Mouse (Mus musculus): Measurements from ENCODE around the gene Ank. TPM values are rescaled to one million over a fixed set of nuclear protein-coding genes. Genes with fewer than 3 reads are reported as not detected.

Ank gene
- total and polyA plus RNA-seq, 2 experiments from 2014 or later: 15.8 to 28.4 TPM

DNA sequence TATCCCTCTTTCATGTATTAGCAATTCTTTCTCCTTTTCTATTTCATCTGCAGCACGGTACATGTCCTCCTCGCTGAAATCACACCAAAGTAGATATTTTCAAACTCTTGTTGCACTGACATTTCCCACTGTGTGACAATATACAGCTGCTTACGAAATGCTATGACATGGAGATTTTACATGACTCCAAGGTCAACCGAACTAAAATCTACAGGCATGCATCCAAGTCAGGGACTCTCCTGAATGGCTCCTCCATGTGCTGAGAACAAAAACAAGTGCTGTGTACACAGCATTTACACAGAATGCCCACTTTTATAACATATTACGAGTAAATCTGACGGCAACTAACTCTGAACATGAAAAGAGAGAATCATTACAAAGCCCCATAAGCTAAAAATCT lies 156.8 kb downstream of the Ank start:
- H3K36me3 ChIP-seq (ENCODE audit: insufficient read depth, low read length): peaks cover 14% of the 10 kb centered on the region
- DNase-seq (ENCODE audit: low spot score) (no peak), ATAC-seq (ENCODE audit: low FRiP score) (no peak)
- no peaks in the 10 kb centered on the region for H3K27me3 ChIP-seq (ENCODE audit: insufficient read depth, low read length)
- TF ChIP-seq CTCF (IDR thresholded peaks at IDR 0.05): no peak
- WGBS: 95% methylated on average over 6 of the region's 6 CpGs
- H3K9ac ChIP-seq (replicated peaks; ENCODE audit: low read length, poor library complexity, severe bottlenecking): no peak overlapping the region
- H3K9me3 ChIP-seq (ENCODE audit: low read length): no peaks in the 10 kb centered on the region
- H3K27ac ChIP-seq (ENCODE audit: low read depth, low read length): no peak overlapping the region
- H3K4me3 ChIP-seq (ENCODE audit: low read depth, low read length): no peak overlapping the region
- no peak overlapping the region for H3K4me2 ChIP-seq (ENCODE audit: low read depth, low read length, poor library complexity, severe bottlenecking)
- H3K4me1 ChIP-seq (ENCODE audit: insufficient read depth, low read length): no peaks in the 10 kb centered on the region

DNA sequence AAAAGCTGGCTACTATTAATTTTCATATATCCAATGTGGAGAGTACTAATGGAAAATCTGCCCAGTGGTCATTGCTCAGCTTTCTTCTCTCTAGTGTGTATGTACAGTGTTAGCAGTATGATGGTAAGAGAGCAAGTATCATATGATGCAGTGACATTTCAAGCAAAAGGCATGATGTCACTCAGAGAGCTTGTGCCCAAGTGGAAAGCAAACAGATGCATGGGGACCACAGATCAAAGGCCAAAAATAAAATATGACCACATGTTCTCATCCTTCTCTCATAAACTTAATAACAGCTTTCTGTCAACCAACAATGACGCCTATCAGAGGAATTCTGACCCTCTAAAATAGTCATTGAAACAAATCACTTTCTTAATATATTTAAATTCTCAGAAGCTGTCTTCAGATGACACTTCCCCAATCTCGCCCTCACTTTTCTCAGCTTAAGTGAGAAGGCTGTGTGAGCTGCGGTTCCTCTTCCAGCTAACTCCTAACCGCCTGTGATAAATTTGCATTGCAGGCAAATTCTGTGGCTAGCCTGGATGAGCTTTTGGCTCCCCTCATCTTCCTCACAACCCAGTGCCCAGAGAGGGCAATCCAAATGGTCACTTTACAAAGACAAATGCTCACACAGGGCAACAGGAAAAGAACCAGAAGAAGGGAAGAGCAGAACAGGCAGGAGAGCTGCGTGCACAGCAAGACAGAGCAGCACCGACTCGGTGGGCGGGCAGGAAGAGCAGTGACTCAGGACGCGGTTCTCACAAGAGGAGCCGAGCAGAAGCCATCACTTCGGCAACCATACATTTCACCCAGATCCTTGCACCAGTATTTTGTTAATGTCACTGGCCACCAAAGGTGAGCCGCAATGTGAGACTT lies 158.8 kb downstream of the Ank start:
- ATAC-seq (ENCODE audit: low FRiP score) (no peak), DNase-seq (ENCODE audit: low spot score) (no peak)
- no peak overlapping the region for H3K4me2 ChIP-seq (ENCODE audit: low read depth, low read length, poor library complexity, severe bottlenecking)
- peaks cover 11% of the 10 kb centered on the region; the same call in 1 of the 2 replicates for H3K4me1 ChIP-seq (ENCODE audit: insufficient read depth, low read length)
- no peak overlapping the region for H3K4me3 ChIP-seq (ENCODE audit: low read depth, low read length)
- H3K9me3 ChIP-seq (ENCODE audit: low read length): no peaks in the 10 kb centered on the region
- WGBS: 95% methylated on average over 13 of the region's 13 CpGs
- H3K9ac ChIP-seq (replicated peaks; ENCODE audit: low read length, poor library complexity, severe bottlenecking): no peak overlapping the region
- no peaks in the 10 kb centered on the region for H3K27me3 ChIP-seq (ENCODE audit: insufficient read depth, low read length)
- H3K36me3 ChIP-seq (ENCODE audit: insufficient read depth, low read length): peaks cover 13% of the 10 kb centered on the region
- H3K27ac ChIP-seq (ENCODE audit: low read depth, low read length): no peak overlapping the region
- TF ChIP-seq CTCF (IDR thresholded peaks at IDR 0.05): no peak

DNA sequence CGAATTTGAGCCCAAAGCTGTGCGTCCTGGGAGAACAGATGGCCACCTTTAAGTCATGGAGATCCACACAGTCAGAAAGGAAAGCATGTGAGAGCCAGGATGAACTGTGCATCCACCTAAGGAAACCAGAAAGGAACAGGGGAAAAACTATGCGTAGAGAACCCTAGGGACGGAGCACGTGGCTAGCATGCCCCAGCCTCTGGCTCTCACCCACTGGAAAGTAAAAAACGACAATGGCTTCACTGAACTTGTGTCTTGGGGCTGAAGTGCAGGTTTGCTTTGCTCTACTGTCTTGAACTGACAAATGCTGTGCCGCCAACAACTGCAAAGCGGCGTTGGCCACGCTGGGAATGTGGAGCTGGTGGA lies 159.4 kb downstream of the Ank start:
- H3K27me3 ChIP-seq (ENCODE audit: insufficient read depth, low read length): no peaks in the 10 kb centered on the region
- no peak overlapping the region for H3K4me2 ChIP-seq (ENCODE audit: low read depth, low read length, poor library complexity, severe bottlenecking)
- DNase-seq (ENCODE audit: low spot score) (no peak), ATAC-seq (ENCODE audit: low FRiP score) (no peak)
- TF ChIP-seq CTCF (IDR thresholded peaks at IDR 0.05): no peak
- H3K36me3 ChIP-seq (ENCODE audit: insufficient read depth, low read length): peaks cover 13% of the 10 kb centered on the region
- H3K4me3 ChIP-seq (ENCODE audit: low read depth, low read length): no peak overlapping the region
- 88% methylated on average over 10 of the region's 10 CpGs for WGBS
- H3K27ac ChIP-seq (ENCODE audit: low read depth, low read length): no peak overlapping the region
- no peaks in the 10 kb centered on the region for H3K9me3 ChIP-seq (ENCODE audit: low read length)
- H3K4me1 ChIP-seq (ENCODE audit: insufficient read depth, low read length): peaks cover 11% of the 10 kb centered on the region; the same call in 1 of the 2 replicates
- H3K9ac ChIP-seq (replicated peaks; ENCODE audit: low read length, poor library complexity, severe bottlenecking): no peak overlapping the region

DNA sequence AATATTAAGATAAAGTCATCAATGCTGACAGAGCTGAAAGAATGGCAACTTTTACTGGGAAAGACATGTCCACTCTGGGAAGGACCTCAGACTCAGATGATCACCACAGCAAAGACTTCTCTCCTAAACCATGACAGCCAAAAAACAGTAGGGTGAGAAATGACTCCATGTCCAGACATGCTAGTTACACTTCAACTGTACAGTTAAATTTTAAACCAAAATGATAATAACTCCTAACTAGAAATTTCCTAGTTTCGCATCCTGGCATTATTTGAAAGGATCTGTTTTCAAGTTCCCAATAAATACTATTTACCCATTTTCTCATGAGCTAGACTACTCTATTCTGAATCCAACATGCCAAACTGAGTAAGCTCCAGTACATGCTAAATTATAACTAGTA lies 159.8 kb downstream of the Ank start:
- Histone ChIP-seq H3K27me3 (ENCODE audit: insufficient read depth, low read length) (no peaks in the 10 kb centered on the region), H3K9ac (replicated peaks; ENCODE audit: low read length, poor library complexity, severe bottlenecking) (no peak overlapping the region), H3K4me3 (ENCODE audit: low read depth, low read length) (no peak overlapping the region), H3K9me3 (ENCODE audit: low read length) (no peaks in the 10 kb centered on the region), H3K4me2 (ENCODE audit: low read depth, low read length, poor library complexity, severe bottlenecking) (no peak overlapping the region), H3K27ac (ENCODE audit: low read depth, low read length) (no peak overlapping the region), H3K4me1 (ENCODE audit: insufficient read depth, low read length) (peaks cover 14% of the 10 kb centered on the region; the same call in 1 of the 2 replicates), H3K36me3 (ENCODE audit: insufficient read depth, low read length) (peaks cover 13% of the 10 kb centered on the region)
- no peak for TF ChIP-seq CTCF (IDR thresholded peaks at IDR 0.05)
- DNase-seq (ENCODE audit: low spot score) (no peak), ATAC-seq (ENCODE audit: low FRiP score) (no peak)
- 94% methylated on average over 1 of the region's 1 CpGs for WGBS

DNA sequence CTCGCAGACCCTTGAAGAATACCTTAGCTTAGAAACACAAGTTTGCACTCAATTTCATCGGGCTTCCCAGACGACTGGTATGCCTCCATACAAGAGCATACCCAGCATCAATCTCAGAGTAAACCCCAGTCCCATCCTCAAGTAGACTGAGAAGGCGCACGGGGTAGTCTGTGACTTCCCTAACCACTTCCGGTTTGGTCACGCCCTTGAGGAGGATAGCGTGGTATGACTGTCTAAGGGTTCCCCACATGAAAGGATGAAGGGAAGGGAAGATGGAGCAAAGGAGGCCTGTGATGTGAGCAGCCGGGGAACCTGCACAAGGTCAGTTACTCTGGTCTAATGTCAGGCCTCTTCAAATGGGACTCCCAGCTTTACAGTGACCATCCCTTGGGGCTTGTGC lies 161.3 kb downstream of the Ank start:
- no peak overlapping the region for H3K4me2 ChIP-seq (ENCODE audit: low read depth, low read length, poor library complexity, severe bottlenecking)
- no peaks in the 10 kb centered on the region for H3K9me3 ChIP-seq (ENCODE audit: low read length)
- ATAC-seq (ENCODE audit: low FRiP score): no peak
- H3K4me3 ChIP-seq (ENCODE audit: low read depth, low read length): no peak overlapping the region
- H3K27me3 ChIP-seq (ENCODE audit: insufficient read depth, low read length): no peaks in the 10 kb centered on the region
- H3K4me1 ChIP-seq (ENCODE audit: insufficient read depth, low read length): peaks cover 15% of the 10 kb centered on the region; the same call in 1 of the 2 replicates
- H3K27ac ChIP-seq (ENCODE audit: low read depth, low read length): no peak overlapping the region
- peaks cover 9% of the 10 kb centered on the region for H3K36me3 ChIP-seq (ENCODE audit: insufficient read depth, low read length)
- DNase-seq (ENCODE audit: low spot score): no peak
- TF ChIP-seq CTCF (IDR thresholded peaks at IDR 0.05): no peak
- 97% methylated on average over 9 of the region's 9 CpGs for WGBS
- no peak overlapping the region for H3K9ac ChIP-seq (replicated peaks; ENCODE audit: low read length, poor library complexity, severe bottlenecking)

DNA sequence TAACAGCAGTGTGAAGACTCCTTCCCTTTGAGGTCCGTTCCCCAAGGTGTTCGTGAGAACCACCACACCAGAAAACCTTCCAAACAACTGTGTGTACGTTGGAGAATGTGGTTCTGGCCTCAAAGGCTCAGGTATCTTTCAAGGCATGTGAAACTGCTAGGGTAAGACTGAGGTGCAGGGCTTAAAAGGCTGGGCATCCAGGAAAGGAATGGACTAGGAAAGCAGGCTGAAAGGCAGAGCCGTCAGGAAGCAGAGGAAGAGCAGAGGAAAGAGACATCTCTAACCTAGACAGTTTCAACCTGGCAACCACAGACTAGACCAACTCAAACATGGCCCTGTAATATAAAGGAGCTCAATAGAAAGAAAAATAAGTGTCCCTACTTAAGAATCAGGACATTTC lies 162.6 kb downstream of the Ank start:
- H3K9me3 ChIP-seq (ENCODE audit: low read length): no peaks in the 10 kb centered on the region
- peak overlapping the region; percentile 94; the same call in 1 of the 2 replicates for H3K4me3 ChIP-seq (ENCODE audit: low read depth, low read length)
- peak overlapping the region; percentile 89; the same call in 1 of the 2 replicates for H3K4me2 ChIP-seq (ENCODE audit: low read depth, low read length, poor library complexity, severe bottlenecking)
- ATAC-seq (ENCODE audit: low FRiP score) (no peak), DNase-seq (ENCODE audit: low spot score) (no peak)
- TF ChIP-seq CTCF (IDR thresholded peaks at IDR 0.05): no peak
- H3K36me3 ChIP-seq (ENCODE audit: insufficient read depth, low read length): 0 out of 2 replicates have a peak, but pooled peaks cover 5% of the 10 kb centered on the region
- WGBS: 85% methylated on average over 4 of the region's 4 CpGs
- H3K27ac ChIP-seq (ENCODE audit: low read depth, low read length): no peak overlapping the region
- H3K4me1 ChIP-seq (ENCODE audit: insufficient read depth, low read length): peaks cover 15% of the 10 kb centered on the region; the same call in 1 of the 2 replicates
- H3K27me3 ChIP-seq (ENCODE audit: insufficient read depth, low read length): no peaks in the 10 kb centered on the region
- H3K9ac ChIP-seq (replicated peaks; ENCODE audit: low read length, poor library complexity, severe bottlenecking): no peak overlapping the region
